Mouse (Mus musculus): ENCODE measurements around the gene Hbq1a. TPM values are rescaled to one million over a fixed set of nuclear protein-coding genes. Genes with fewer than 3 reads are reported as not detected.
A peak's percentile ranks its signal among the peaks of the same experiment; 100 is the strongest.
"Not testable (repeated sequence)": the region's sequence is repeated elsewhere in the genome, so short reads cannot be mapped to it uniquely, and the experiment has no call there.

Gene Hbq1a
- polyA plus RNA-seq, 1 experiment from 2014 or later: 0.45 TPM

DNA sequence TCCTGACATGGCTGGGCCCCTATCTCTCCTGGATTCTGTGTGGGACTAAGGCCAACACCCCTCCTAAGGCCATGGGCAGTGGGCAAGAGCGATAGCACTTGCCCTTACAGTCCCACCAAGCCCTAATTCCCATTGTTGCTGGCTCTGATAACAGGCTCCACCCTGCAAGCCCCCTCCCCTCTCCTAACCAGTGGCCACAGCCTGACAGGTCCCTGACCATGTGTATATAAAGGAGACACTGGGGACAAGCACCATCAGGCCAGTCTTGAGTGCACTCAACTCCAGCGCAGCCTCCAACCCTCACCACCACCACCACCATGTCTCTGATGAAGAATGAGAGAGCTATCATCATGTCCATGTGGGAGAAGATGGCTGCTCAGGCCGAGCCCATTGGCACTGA is 23.5 kb upstream of the Hbq1a start, which contains the start of gene Hba-x:
Hba-x (plus strand) TSS at position 54 of the 400 bp plus-strand sequence.
- Histone ChIP-seq H3K27ac (ENCODE audit: low read depth) (no peak within 1 kb of the TSS), H3K4me3 (ENCODE audit: low read depth, low read length) (no peak within 1 kb of the TSS), H3K9ac (no peak within 1 kb of the TSS), H3K9me3 (ENCODE audit: low read depth, low read length) (no peaks in the 10 kb centered on the region), H3K36me3 (ENCODE audit: insufficient read depth) (no peaks in the 10 kb centered on the region), H3K27me3 (ENCODE audit: insufficient read depth, low read length) (0 out of 2 replicates have a peak, but pooled peaks cover 11% of the 10 kb centered on the region), H3K4me2 (no peak within 1 kb of the TSS), H3K4me1 (ENCODE audit: insufficient read depth) (no peaks in the 10 kb centered on the region)
- DNase-seq (no peak), ATAC-seq (ENCODE audit: insufficient read depth) (no peak)
- TF ChIP-seq CTCF (IDR thresholded peaks at IDR 0.05; ENCODE audit: low read depth): no peak
- WGBS: 73% methylated on average over 3 of the region's 3 CpGs

DNA sequence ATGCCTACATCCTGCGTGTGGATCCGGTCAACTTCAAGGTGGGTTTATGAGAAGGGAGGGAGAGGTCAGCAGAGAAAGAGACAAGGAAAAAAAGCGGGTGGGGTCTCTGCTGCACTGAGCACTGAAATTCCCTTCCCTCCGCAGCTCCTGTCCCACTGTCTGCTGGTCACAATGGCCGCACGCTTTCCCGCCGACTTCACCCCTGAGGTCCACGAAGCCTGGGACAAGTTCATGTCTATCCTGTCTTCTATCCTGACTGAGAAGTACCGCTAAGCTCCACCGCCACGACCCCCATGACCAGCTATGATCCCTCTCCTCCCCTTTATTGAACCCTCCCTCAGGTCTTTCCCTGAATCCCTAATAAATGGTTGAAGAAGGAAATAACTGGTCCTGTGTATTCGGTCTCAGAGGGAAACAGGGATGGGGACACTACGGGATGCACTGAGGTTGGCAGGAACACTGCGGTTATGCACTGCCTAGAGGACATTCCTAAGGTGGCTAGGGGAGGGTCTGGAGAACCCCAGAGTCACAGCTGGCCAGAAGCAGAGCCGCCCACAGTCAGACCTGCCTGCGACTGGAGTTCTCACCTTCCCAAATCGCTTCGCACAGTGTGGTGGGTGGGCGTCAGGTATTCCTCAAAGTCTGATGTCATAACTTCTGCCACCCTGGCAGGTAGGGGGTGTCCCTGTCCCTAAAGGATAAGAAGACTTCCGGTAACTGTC is 22.0 kb upstream of the Hbq1a start:
- TF ChIP-seq CTCF (IDR thresholded peaks at IDR 0.05; ENCODE audit: low read depth): no peak
- Histone ChIP-seq H3K27ac (ENCODE audit: low read depth) (no peak overlapping the region), H3K4me1 (ENCODE audit: insufficient read depth) (no peaks in the 10 kb centered on the region), H3K4me2 (no peak overlapping the region), H3K9me3 (ENCODE audit: low read depth, low read length) (no peaks in the 10 kb centered on the region), H3K27me3 (ENCODE audit: insufficient read depth, low read length) (0 out of 2 replicates have a peak, but pooled peaks cover 11% of the 10 kb centered on the region), H3K4me3 (ENCODE audit: low read depth, low read length) (no peak overlapping the region), H3K36me3 (ENCODE audit: insufficient read depth) (no peaks in the 10 kb centered on the region), H3K9ac (no peak overlapping the region)
- 55% methylated on average over 21 of the region's 21 CpGs for WGBS
- no peak for DNase-seq
- no peak for ATAC-seq (ENCODE audit: insufficient read depth)

GRCm38 (mm10) chr11:32278458-32278957 is 21.4 kb upstream of the Hbq1a start:
- no peak overlapping the region for H3K9ac ChIP-seq
- TF ChIP-seq CTCF (IDR thresholded peaks at IDR 0.05; ENCODE audit: low read depth): no peak

DNA sequence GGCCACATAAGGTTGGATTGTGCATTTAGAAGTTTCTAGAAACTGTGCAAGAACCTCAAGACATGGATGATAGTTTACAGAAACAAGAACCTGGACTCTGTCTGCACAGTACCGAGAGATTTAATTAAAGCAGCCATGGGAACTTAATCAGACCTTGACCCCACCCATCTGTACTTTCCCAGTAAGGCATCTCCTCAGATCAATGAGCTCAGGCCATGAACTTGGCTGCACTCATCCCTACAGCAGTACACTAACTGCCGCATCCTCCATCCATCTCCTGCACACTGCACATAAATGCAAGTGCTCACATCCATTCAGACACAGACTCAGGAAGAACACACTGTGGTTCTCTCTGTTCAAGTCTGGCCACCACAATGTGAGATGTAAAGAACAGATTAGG is 19.2 kb upstream of the Hbq1a start:
- TF ChIP-seq CTCF (IDR thresholded peaks at IDR 0.05; ENCODE audit: low read depth): no peak
- 61% methylated on average over 2 of the region's 2 CpGs for WGBS
- Histone ChIP-seq H3K4me3 (ENCODE audit: low read depth, low read length) (no peak overlapping the region), H3K9ac (no peak overlapping the region), H3K9me3 (ENCODE audit: low read depth, low read length) (no peaks in the 10 kb centered on the region), H3K27ac (ENCODE audit: low read depth) (no peak overlapping the region), H3K36me3 (ENCODE audit: insufficient read depth) (no peaks in the 10 kb centered on the region), H3K27me3 (ENCODE audit: insufficient read depth, low read length) (0 out of 2 replicates have a peak, but pooled peaks cover 11% of the 10 kb centered on the region), H3K4me2 (no peak overlapping the region), H3K4me1 (ENCODE audit: insufficient read depth) (no peaks in the 10 kb centered on the region)
- DNase-seq (no peak), ATAC-seq (ENCODE audit: insufficient read depth) (no peak)

More at GRCm38 (mm10) chr11:32278458-32278957, 21.4 kb upstream of the Hbq1a start:
- no peak overlapping the region for H3K4me3 ChIP-seq (ENCODE audit: low read depth, low read length)
- 0 out of 2 replicates have a peak, but pooled peaks cover 11% of the 10 kb centered on the region for H3K27me3 ChIP-seq (ENCODE audit: insufficient read depth, low read length)
- no peak overlapping the region for H3K4me2 ChIP-seq
- H3K36me3 ChIP-seq (ENCODE audit: insufficient read depth): no peaks in the 10 kb centered on the region
- DNase-seq: no peak
- H3K4me1 ChIP-seq (ENCODE audit: insufficient read depth): no peaks in the 10 kb centered on the region
- H3K9me3 ChIP-seq (ENCODE audit: low read depth, low read length): no peaks in the 10 kb centered on the region
- ATAC-seq (ENCODE audit: insufficient read depth): no peak
- 73% methylated on average over 12 of the region's 12 CpGs for WGBS
- no peak overlapping the region for H3K27ac ChIP-seq (ENCODE audit: low read depth)

DNA sequence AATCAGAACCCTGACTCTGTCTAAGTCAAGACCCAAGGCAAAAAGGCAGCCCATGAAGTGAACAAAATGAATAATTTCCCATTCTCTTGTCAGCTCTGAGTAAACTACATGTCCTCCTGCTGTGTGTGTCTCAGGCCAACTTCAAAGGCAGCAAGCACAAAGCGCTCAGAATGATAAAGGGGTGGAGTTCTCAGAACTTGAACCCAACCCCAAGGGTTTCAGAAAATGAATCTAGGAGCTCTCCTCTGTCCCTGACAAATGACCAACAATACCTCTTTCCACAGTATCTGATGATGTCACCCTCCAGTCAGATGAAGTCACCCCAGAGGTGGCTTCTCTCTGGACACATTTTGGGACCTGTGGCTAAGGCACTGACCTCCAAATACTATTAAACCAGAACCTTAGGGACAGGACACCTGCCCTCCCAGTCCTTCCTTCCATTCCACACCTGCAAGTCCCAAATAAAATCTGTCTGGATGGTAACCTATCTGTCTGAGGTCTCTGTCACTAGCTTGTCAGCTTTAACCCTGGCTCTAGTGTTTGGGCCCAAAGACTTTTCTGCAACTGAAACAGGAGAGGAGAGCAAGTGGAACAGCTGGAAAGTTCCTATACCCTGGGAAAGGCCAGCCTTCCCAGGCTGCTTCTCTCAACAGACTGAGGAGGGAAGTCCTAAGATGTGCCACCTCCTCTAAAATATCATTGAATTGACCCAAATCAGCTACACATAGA is 18.3 kb upstream of the Hbq1a start:
- Histone ChIP-seq H3K4me3 (ENCODE audit: low read depth, low read length) (no peak overlapping the region), H3K27me3 (ENCODE audit: insufficient read depth, low read length) (0 out of 2 replicates have a peak, but pooled peaks cover 11% of the 10 kb centered on the region), H3K27ac (ENCODE audit: low read depth) (no peak overlapping the region), H3K36me3 (ENCODE audit: insufficient read depth) (no peaks in the 10 kb centered on the region), H3K4me1 (ENCODE audit: insufficient read depth) (no peaks in the 10 kb centered on the region), H3K4me2 (no peak overlapping the region), H3K9me3 (ENCODE audit: low read depth, low read length) (no peaks in the 10 kb centered on the region), H3K9ac (no peak overlapping the region)
- no peak for TF ChIP-seq CTCF (IDR thresholded peaks at IDR 0.05; ENCODE audit: low read depth)
- WGBS: 55% methylated on average over 1 of the region's 1 CpGs
- DNase-seq (no peak), ATAC-seq (ENCODE audit: insufficient read depth) (no peak)

- H3K27me3 ChIP-seq (ENCODE audit: insufficient read depth, low read length): peaks cover 16% of the 10 kb centered on the region
- WGBS: 20% methylated on average over 1 of the region's 5 CpGs
These were observed 16.6 kb upstream of the Hbq1a start, which contains the start of gene Hba-a1 for GRCm38 (mm10) chr11:32283091-32283777. Hba-a1 (plus strand) TSS chr11:32283511.

DNA sequence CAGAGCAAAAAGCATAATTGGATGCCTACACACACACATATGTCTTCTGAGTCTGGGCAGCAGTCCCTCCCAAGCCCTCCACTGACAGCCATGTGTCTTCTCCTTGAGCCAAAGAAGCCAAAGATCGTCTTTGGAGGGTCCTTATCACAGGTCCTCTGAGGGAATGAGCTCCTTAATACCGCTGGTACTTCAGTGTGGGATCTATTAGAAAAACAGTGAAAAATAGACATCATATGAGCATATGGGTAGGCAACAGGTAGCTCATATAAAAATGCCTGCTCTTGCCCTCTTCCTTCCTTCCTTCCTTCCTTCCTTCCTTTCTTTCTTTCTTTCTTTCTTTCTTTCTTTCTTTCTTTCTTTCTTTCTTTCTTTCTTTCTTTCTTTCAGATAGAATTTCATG is 15.3 kb upstream of the Hbq1a start:
- not testable (repeated sequence) for H3K9ac ChIP-seq; H3K9me3 ChIP-seq (ENCODE audit: low read depth, low read length); H3K27ac ChIP-seq (ENCODE audit: low read depth); H3K27me3 ChIP-seq (ENCODE audit: insufficient read depth, low read length); H3K36me3 ChIP-seq (ENCODE audit: insufficient read depth); H3K4me1 ChIP-seq (ENCODE audit: insufficient read depth); H3K4me3 ChIP-seq (ENCODE audit: low read depth, low read length); ATAC-seq (ENCODE audit: insufficient read depth); H3K4me2 ChIP-seq; DNase-seq
- WGBS: 51% methylated on average over 2 of the region's 2 CpGs

More at GRCm38 (mm10) chr11:32283091-32283777, 16.6 kb upstream of the Hbq1a start, which contains the start of gene Hba-a1:
- not testable (repeated sequence) for H3K9me3 ChIP-seq (ENCODE audit: low read depth, low read length); H3K4me2 ChIP-seq; H3K9ac ChIP-seq; H3K4me3 ChIP-seq (ENCODE audit: low read depth, low read length); H3K36me3 ChIP-seq (ENCODE audit: insufficient read depth); H3K27ac ChIP-seq (ENCODE audit: low read depth); H3K4me1 ChIP-seq (ENCODE audit: insufficient read depth); DNase-seq
- 0 out of 2 replicates have a peak, but pooled peaks have one; percentile 33 for ATAC-seq (ENCODE audit: insufficient read depth)

Measured in lung, embryonic 14.5 days (tissue).